Mouse (Mus musculus): ENCODE results near the gene Pitpnc1. TPM values are rescaled to one million over a fixed set of nuclear protein-coding genes. Genes with fewer than 3 reads are reported as not detected.

The Pitpnc1 gene
- polyA plus RNA-seq, 1 experiment from 2014 or later = 48.0 TPM

GRCm38 (mm10) chr11:107287215-107288185 lies 183.0 kb downstream of the Pitpnc1 start:
- Histone ChIP-seq H3K27me3 (ENCODE audit: control insufficient read depth, insufficient read depth, low read depth, low read length) (no peaks in the 10 kb centered on the region), H3K27ac (ENCODE audit: low read length) (no peak overlapping the region), H3K4me2 (ENCODE audit: low read length) (no peak overlapping the region), H3K9ac (ENCODE audit: low read depth, low read length) (no peak overlapping the region), H3K36me3 (ENCODE audit: control insufficient read depth, insufficient read depth, low read length) (no peaks in the 10 kb centered on the region), H3K4me1 (ENCODE audit: control insufficient read depth, insufficient read depth, low read length) (no peaks in the 10 kb centered on the region), H3K9me3 (replicated peaks; ENCODE audit: control insufficient read depth, low read length, poor library complexity, severe bottlenecking) (no peaks in the 10 kb centered on the region), H3K4me3 (ENCODE audit: low read depth, low read length) (no peak overlapping the region)
- WGBS = 93% methylated on average over 11 of the region's 11 CpGs
- no peak for ATAC-seq

- Histone ChIP-seq H3K4me2 (ENCODE audit: low read length) (no peak overlapping the region), H3K27ac (ENCODE audit: low read length) (no peak overlapping the region), H3K9ac (ENCODE audit: low read depth, low read length) (no peak overlapping the region), H3K27me3 (ENCODE audit: control insufficient read depth, insufficient read depth, low read depth, low read length) (no peaks in the 10 kb centered on the region), H3K4me3 (ENCODE audit: low read depth, low read length) (no peak overlapping the region), H3K36me3 (ENCODE audit: control insufficient read depth, insufficient read depth, low read length) (no peaks in the 10 kb centered on the region), H3K4me1 (ENCODE audit: control insufficient read depth, insufficient read depth, low read length) (no peaks in the 10 kb centered on the region), H3K9me3 (replicated peaks; ENCODE audit: control insufficient read depth, low read length, poor library complexity, severe bottlenecking) (no peaks in the 10 kb centered on the region)
- no peak for ATAC-seq
- whole genome bisulfite sequencing = 82% methylated on average over 7 of the region's 7 CpGs
These were observed 184.8 kb downstream of the Pitpnc1 start for GRCm38 (mm10) chr11:107285731-107286130.

GRCm38 (mm10) chr11:107283632-107284031 lies 186.9 kb downstream of the Pitpnc1 start:
- no peak overlapping the region for H3K9ac ChIP-seq (ENCODE audit: low read depth, low read length)
- no peaks in the 10 kb centered on the region for H3K36me3 ChIP-seq (ENCODE audit: control insufficient read depth, insufficient read depth, low read length)
- no peak for ATAC-seq
- H3K4me2 ChIP-seq (ENCODE audit: low read length) = no peak overlapping the region
- 93% methylated on average over 3 of the region's 3 CpGs for WGBS
- no peak overlapping the region for H3K27ac ChIP-seq (ENCODE audit: low read length)
- H3K4me3 ChIP-seq (ENCODE audit: low read depth, low read length) = no peak overlapping the region
- H3K9me3 ChIP-seq (replicated peaks; ENCODE audit: control insufficient read depth, low read length, poor library complexity, severe bottlenecking) = no peaks in the 10 kb centered on the region
- peaks cover 15% of the 10 kb centered on the region for H3K4me1 ChIP-seq (ENCODE audit: control insufficient read depth, insufficient read depth, low read length)
- H3K27me3 ChIP-seq (ENCODE audit: control insufficient read depth, insufficient read depth, low read depth, low read length) = no peaks in the 10 kb centered on the region

GRCm38 (mm10) chr11:107282481-107282880 lies 188.0 kb downstream of the Pitpnc1 start:
- no peak overlapping the region for H3K4me2 ChIP-seq (ENCODE audit: low read length)
- WGBS = 93% methylated on average over 7 of the region's 7 CpGs
- H3K9ac ChIP-seq (ENCODE audit: low read depth, low read length) = no peak overlapping the region
- H3K4me1 ChIP-seq (ENCODE audit: control insufficient read depth, insufficient read depth, low read length) = peaks cover 15% of the 10 kb centered on the region
- H3K36me3 ChIP-seq (ENCODE audit: control insufficient read depth, insufficient read depth, low read length) = no peaks in the 10 kb centered on the region
- H3K9me3 ChIP-seq (replicated peaks; ENCODE audit: control insufficient read depth, low read length, poor library complexity, severe bottlenecking) = no peaks in the 10 kb centered on the region
- H3K4me3 ChIP-seq (ENCODE audit: low read depth, low read length) = no peak overlapping the region
- no peak for ATAC-seq
- no peak overlapping the region for H3K27ac ChIP-seq (ENCODE audit: low read length)
- H3K27me3 ChIP-seq (ENCODE audit: control insufficient read depth, insufficient read depth, low read depth, low read length) = no peaks in the 10 kb centered on the region

GRCm38 (mm10) chr11:107279258-107279657 lies 191.2 kb downstream of the Pitpnc1 start:
- no peaks in the 10 kb centered on the region for H3K27me3 ChIP-seq (ENCODE audit: control insufficient read depth, insufficient read depth, low read depth, low read length)
- peaks cover 17% of the 10 kb centered on the region for H3K4me1 ChIP-seq (ENCODE audit: control insufficient read depth, insufficient read depth, low read length)
- no peaks in the 10 kb centered on the region for H3K9me3 ChIP-seq (replicated peaks; ENCODE audit: control insufficient read depth, low read length, poor library complexity, severe bottlenecking)
- no peak overlapping the region for H3K27ac ChIP-seq (ENCODE audit: low read length)
- H3K4me3 ChIP-seq (ENCODE audit: low read depth, low read length) = no peak overlapping the region
- 21% methylated on average over 8 of the region's 8 CpGs for WGBS
- H3K9ac ChIP-seq (ENCODE audit: low read depth, low read length) = no peak overlapping the region
- H3K36me3 ChIP-seq (ENCODE audit: control insufficient read depth, insufficient read depth, low read length) = no peaks in the 10 kb centered on the region
- ATAC-seq = no peak
- no peak overlapping the region for H3K4me2 ChIP-seq (ENCODE audit: low read length)

GRCm38 (mm10) chr11:107276898-107277297 lies 193.6 kb downstream of the Pitpnc1 start:
- Histone ChIP-seq H3K4me2 (ENCODE audit: low read length) (no peak overlapping the region), H3K27me3 (ENCODE audit: control insufficient read depth, insufficient read depth, low read depth, low read length) (no peaks in the 10 kb centered on the region), H3K27ac (ENCODE audit: low read length) (no peak overlapping the region), H3K9me3 (replicated peaks; ENCODE audit: control insufficient read depth, low read length, poor library complexity, severe bottlenecking) (no peaks in the 10 kb centered on the region), H3K4me1 (ENCODE audit: control insufficient read depth, insufficient read depth, low read length) (peaks cover 24% of the 10 kb centered on the region), H3K36me3 (ENCODE audit: control insufficient read depth, insufficient read depth, low read length) (no peaks in the 10 kb centered on the region), H3K9ac (ENCODE audit: low read depth, low read length) (no peak overlapping the region), H3K4me3 (ENCODE audit: low read depth, low read length) (no peak overlapping the region)
- ATAC-seq = no peak
- WGBS = 86% methylated on average over 7 of the region's 7 CpGs

GRCm38 (mm10) chr11:107276337-107276736 lies 194.2 kb downstream of the Pitpnc1 start:
- WGBS = 66% methylated on average over 3 of the region's 3 CpGs
- Histone ChIP-seq H3K9me3 (replicated peaks; ENCODE audit: control insufficient read depth, low read length, poor library complexity, severe bottlenecking) (no peaks in the 10 kb centered on the region), H3K4me1 (ENCODE audit: control insufficient read depth, insufficient read depth, low read length) (peaks cover 24% of the 10 kb centered on the region), H3K27me3 (ENCODE audit: control insufficient read depth, insufficient read depth, low read depth, low read length) (no peaks in the 10 kb centered on the region), H3K9ac (ENCODE audit: low read depth, low read length) (no peak overlapping the region), H3K27ac (ENCODE audit: low read length) (no peak overlapping the region), H3K4me2 (ENCODE audit: low read length) (no peak overlapping the region), H3K4me3 (ENCODE audit: low read depth, low read length) (no peak overlapping the region), H3K36me3 (ENCODE audit: control insufficient read depth, insufficient read depth, low read length) (no peaks in the 10 kb centered on the region)
- peak; percentile 39; the same call in 1 of the 2 replicates for ATAC-seq

- WGBS = 19% methylated on average over 6 of the region's 6 CpGs
- Histone ChIP-seq H3K9me3 (replicated peaks; ENCODE audit: control insufficient read depth, low read length, poor library complexity, severe bottlenecking) (no peaks in the 10 kb centered on the region), H3K36me3 (ENCODE audit: control insufficient read depth, insufficient read depth, low read length) (no peaks in the 10 kb centered on the region), H3K27me3 (ENCODE audit: control insufficient read depth, insufficient read depth, low read depth, low read length) (no peaks in the 10 kb centered on the region), H3K27ac (ENCODE audit: low read length) (no peak overlapping the region), H3K4me2 (ENCODE audit: low read length) (no peak overlapping the region), H3K9ac (ENCODE audit: low read depth, low read length) (no peak overlapping the region), H3K4me3 (ENCODE audit: low read depth, low read length) (no peak overlapping the region), H3K4me1 (ENCODE audit: control insufficient read depth, insufficient read depth, low read length) (peaks cover 24% of the 10 kb centered on the region)
- ATAC-seq = peak; percentile 67; the same call in 1 of the 2 replicates
These were observed 194.6 kb downstream of the Pitpnc1 start for GRCm38 (mm10) chr11:107275902-107276301.

- no peaks in the 10 kb centered on the region for H3K9me3 ChIP-seq (replicated peaks; ENCODE audit: control insufficient read depth, low read length, poor library complexity, severe bottlenecking)
- H3K27ac ChIP-seq (ENCODE audit: low read length) = peak overlapping the region; percentile 10; the same call in 1 of the 2 replicates
- H3K4me2 ChIP-seq (ENCODE audit: low read length) = no peak overlapping the region
- no peak for ATAC-seq
- WGBS = 76% methylated on average over 9 of the region's 9 CpGs
- no peak overlapping the region for H3K4me3 ChIP-seq (ENCODE audit: low read depth, low read length)
- H3K36me3 ChIP-seq (ENCODE audit: control insufficient read depth, insufficient read depth, low read length) = no peaks in the 10 kb centered on the region
- no peaks in the 10 kb centered on the region for H3K27me3 ChIP-seq (ENCODE audit: control insufficient read depth, insufficient read depth, low read depth, low read length)
- no peak overlapping the region for H3K9ac ChIP-seq (ENCODE audit: low read depth, low read length)
- peaks cover 10% of the 10 kb centered on the region for H3K4me1 ChIP-seq (ENCODE audit: control insufficient read depth, insufficient read depth, low read length)
These were observed 196.3 kb downstream of the Pitpnc1 start for GRCm38 (mm10) chr11:107274206-107274605.

Measured in midbrain, embryonic 16.5 days (tissue).